Mouse (Mus musculus): ENCODE results near the gene Col6a1. TPM values are rescaled to one million over a fixed set of nuclear protein-coding genes. Genes with fewer than 3 reads are reported as not detected.

The Col6a1 gene
- polyA plus RNA-seq, 1 experiment from 2014 or later: 3.2 TPM

GRCm38 (mm10) chr10:76694765-76695164 is 31.2 kb downstream of the Col6a1 start:
- Histone ChIP-seq H3K36me3 (replicated peaks) (no peaks in the 10 kb centered on the region), H3K9me3 (no peaks in the 10 kb centered on the region), H3K27me3 (ENCODE audit: poor library complexity, severe bottlenecking) (no peaks in the 10 kb centered on the region), H3K4me1 (no peaks in the 10 kb centered on the region), H3K4me3 (no peak overlapping the region), H3K27ac (no peak overlapping the region)
- no peak for DNase-seq (ENCODE audit: extremely low spot score, low spot score)
- WGBS: 69% methylated on average over 7 of the region's 7 CpGs

- Histone ChIP-seq H3K4me3 (no peak overlapping the region), H3K4me1 (no peaks in the 10 kb centered on the region), H3K36me3 (replicated peaks) (no peaks in the 10 kb centered on the region), H3K27me3 (ENCODE audit: poor library complexity, severe bottlenecking) (no peaks in the 10 kb centered on the region), H3K9me3 (no peaks in the 10 kb centered on the region), H3K27ac (no peak overlapping the region)
- WGBS: 74% methylated on average over 2 of the region's 2 CpGs
- DNase-seq (ENCODE audit: extremely low spot score, low spot score): no peak
Measured at GRCm38 (mm10) chr10:76693446-76693845, 32.5 kb downstream of the Col6a1 start.

DNA sequence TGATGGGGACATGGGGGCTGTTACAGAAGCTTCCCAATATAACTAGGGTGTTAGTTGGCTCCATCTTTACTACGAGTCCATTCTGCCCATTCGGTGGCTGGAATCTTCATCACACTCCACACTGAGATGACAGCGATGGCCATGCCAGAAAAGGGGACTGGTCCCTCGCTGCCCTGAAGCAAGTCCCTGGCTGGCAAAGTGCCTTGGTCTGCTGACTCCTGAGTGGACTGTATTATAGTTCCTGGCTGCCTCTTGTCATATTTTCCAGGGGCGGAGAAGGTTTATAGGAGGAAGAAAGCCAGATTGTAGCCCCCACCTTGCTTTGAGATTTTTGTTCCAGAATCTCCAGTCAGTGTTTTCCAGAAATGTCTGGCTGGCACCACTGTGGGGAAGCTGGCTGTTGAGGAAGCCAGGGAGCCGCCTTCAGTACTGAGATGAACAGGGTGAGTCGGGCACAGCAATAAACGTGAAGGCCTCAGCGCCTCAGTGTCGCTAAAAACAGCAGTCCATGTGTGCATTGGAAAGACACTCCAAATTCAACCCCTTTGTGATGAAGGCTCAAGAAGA is 40.4 kb downstream of the Col6a1 start:
- H3K4me1 ChIP-seq: 0 out of 2 replicates have a peak, but pooled peaks cover 4% of the 10 kb centered on the region
- H3K9me3 ChIP-seq: no peaks in the 10 kb centered on the region
- H3K4me3 ChIP-seq: no peak overlapping the region
- no peaks in the 10 kb centered on the region for H3K36me3 ChIP-seq (replicated peaks)
- no peak overlapping the region for H3K27ac ChIP-seq
- H3K27me3 ChIP-seq (ENCODE audit: poor library complexity, severe bottlenecking): no peaks in the 10 kb centered on the region
- 93% methylated on average over 10 of the region's 10 CpGs for WGBS
- no peak for DNase-seq (ENCODE audit: extremely low spot score, low spot score)

GRCm38 (mm10) chr10:76683977-76684376 is 42.0 kb downstream of the Col6a1 start:
- Histone ChIP-seq H3K9me3 (no peaks in the 10 kb centered on the region), H3K4me1 (0 out of 2 replicates have a peak, but pooled peaks cover 4% of the 10 kb centered on the region), H3K36me3 (replicated peaks) (no peaks in the 10 kb centered on the region), H3K27me3 (ENCODE audit: poor library complexity, severe bottlenecking) (no peaks in the 10 kb centered on the region), H3K27ac (no peak overlapping the region), H3K4me3 (no peak overlapping the region)
- 91% methylated on average over 12 of the region's 12 CpGs for WGBS
- no peak for DNase-seq (ENCODE audit: extremely low spot score, low spot score)

DNA sequence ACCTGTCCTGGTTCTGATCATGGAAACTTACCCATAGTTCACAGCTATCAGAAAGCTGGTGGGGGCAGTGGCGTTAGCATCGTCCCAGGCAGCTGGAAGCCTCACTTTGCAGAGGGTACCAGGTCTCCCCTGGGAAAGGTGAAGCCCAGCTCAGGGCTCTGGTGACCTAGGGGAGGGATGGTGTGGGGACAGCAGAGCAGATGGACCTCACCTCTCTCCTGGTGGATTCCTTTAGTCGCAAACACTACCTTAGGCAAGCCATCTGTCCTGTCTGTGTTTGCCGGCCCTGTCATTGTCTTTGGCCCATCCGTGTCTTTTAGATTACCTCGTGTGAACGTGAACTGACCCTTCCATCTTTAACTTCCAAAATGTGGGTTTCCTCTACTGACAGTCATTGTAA is 42.5 kb downstream of the Col6a1 start:
- DNase-seq (ENCODE audit: extremely low spot score, low spot score): no peak
- Histone ChIP-seq H3K9me3 (no peaks in the 10 kb centered on the region), H3K36me3 (replicated peaks) (no peaks in the 10 kb centered on the region), H3K27ac (no peak overlapping the region), H3K4me1 (0 out of 2 replicates have a peak, but pooled peaks cover 4% of the 10 kb centered on the region), H3K27me3 (ENCODE audit: poor library complexity, severe bottlenecking) (no peaks in the 10 kb centered on the region), H3K4me3 (no peak overlapping the region)
- WGBS: 84% methylated on average over 7 of the region's 7 CpGs

- 78% methylated on average over 3 of the region's 3 CpGs for WGBS
- no peak overlapping the region for H3K27ac ChIP-seq
- no peaks in the 10 kb centered on the region for H3K36me3 ChIP-seq (replicated peaks)
- H3K4me3 ChIP-seq: no peak overlapping the region
- H3K27me3 ChIP-seq (ENCODE audit: poor library complexity, severe bottlenecking): no peaks in the 10 kb centered on the region
- 0 out of 2 replicates have a peak, but pooled peaks cover 4% of the 10 kb centered on the region for H3K4me1 ChIP-seq
- DNase-seq (ENCODE audit: extremely low spot score, low spot score): no peak
- no peaks in the 10 kb centered on the region for H3K9me3 ChIP-seq
Measured at GRCm38 (mm10) chr10:76681882-76682281, 44.1 kb downstream of the Col6a1 start.

DNA sequence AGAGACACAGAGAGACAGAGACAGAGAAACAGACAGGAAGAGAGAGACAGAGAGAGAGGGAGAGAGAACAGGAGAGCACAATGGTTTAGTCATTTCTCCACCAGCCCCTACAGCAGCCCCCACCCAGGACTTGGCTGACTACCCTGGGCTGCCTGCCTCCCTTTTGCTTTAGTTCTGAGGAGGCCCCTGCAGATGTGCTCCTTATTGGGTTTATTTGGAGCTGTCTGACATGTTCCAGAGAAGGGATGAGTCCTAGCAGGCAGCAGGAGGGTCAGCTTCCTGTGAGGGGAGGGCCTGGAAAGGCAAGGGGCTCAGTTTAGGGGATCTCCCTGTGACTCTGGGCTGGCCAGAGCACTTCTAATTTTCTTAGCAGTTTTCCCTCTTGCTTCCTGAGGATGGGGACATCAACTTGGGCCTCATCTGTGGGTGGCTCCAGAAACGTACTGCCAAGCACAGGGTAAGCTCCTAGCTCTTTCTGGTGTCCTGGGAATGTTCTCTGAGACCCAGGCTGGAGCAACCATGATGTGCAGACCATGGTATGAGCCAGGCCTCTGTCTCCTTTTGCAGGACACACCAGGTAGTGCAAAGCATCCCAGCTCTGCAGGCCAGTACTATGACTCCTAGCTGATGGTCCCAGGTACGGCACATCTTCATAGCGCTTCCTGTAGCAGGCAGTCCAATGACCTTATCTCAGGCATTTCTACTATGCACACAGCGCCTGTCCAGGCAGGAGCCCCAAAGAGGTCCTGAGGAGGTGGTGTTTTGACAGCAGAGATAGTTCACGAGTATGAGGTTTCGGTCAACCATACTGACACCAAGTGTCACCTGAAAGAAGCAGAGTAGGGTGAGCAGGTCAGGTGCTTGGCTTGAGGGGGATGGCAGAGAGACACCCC is 45.0 kb downstream of the Col6a1 start:
- no peaks in the 10 kb centered on the region for H3K36me3 ChIP-seq (replicated peaks)
- H3K27ac ChIP-seq: no peak overlapping the region
- H3K27me3 ChIP-seq (ENCODE audit: poor library complexity, severe bottlenecking): no peaks in the 10 kb centered on the region
- H3K4me1 ChIP-seq: 0 out of 2 replicates have a peak, but pooled peaks cover 4% of the 10 kb centered on the region
- no peaks in the 10 kb centered on the region for H3K9me3 ChIP-seq
- no peak overlapping the region for H3K4me3 ChIP-seq
- 85% methylated on average over 6 of the region's 6 CpGs for WGBS
- no peak for DNase-seq (ENCODE audit: extremely low spot score, low spot score)

- Histone ChIP-seq H3K4me3 (no peak overlapping the region), H3K27ac (no peak overlapping the region), H3K36me3 (replicated peaks) (no peaks in the 10 kb centered on the region), H3K4me1 (0 out of 2 replicates have a peak, but pooled peaks cover 4% of the 10 kb centered on the region), H3K27me3 (ENCODE audit: poor library complexity, severe bottlenecking) (no peaks in the 10 kb centered on the region), H3K9me3 (no peaks in the 10 kb centered on the region)
- WGBS: 75% methylated on average over 7 of the region's 7 CpGs
- DNase-seq (ENCODE audit: extremely low spot score, low spot score): no peak
Measured at GRCm38 (mm10) chr10:76678122-76678521, 47.8 kb downstream of the Col6a1 start.

GRCm38 (mm10) chr10:76675268-76675667 is 50.7 kb downstream of the Col6a1 start:
- H3K9me3 ChIP-seq: no peaks in the 10 kb centered on the region
- no peak for DNase-seq (ENCODE audit: extremely low spot score, low spot score)

DNA sequence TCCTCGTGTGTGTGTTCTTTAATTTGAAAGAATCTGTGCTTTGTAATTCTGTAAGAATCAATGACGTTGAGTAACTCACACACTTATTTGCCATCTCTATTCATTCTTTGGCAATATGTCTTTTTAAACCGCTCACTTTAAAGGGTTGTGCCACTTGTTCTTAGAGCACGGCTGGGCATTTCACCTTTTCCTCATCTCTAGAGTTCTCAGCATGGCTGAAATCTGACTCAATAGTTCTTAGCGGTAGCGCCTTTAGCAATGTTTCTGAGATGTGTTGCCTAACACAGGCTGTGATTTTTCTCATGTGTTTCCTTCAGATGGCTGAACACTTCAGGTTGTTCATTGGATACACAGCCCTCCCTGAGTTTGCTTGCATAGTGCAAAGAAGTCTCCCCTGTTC is 51.4 kb downstream of the Col6a1 start:
- H3K27ac ChIP-seq: no peak overlapping the region
- no peaks in the 10 kb centered on the region for H3K36me3 ChIP-seq (replicated peaks)
- DNase-seq (ENCODE audit: extremely low spot score, low spot score): no peak
- H3K4me3 ChIP-seq: no peak overlapping the region
- no peaks in the 10 kb centered on the region for H3K9me3 ChIP-seq
- WGBS: 89% methylated on average over 6 of the region's 6 CpGs
- H3K4me1 ChIP-seq: no peaks in the 10 kb centered on the region
- H3K27me3 ChIP-seq (ENCODE audit: poor library complexity, severe bottlenecking): no peaks in the 10 kb centered on the region

More at GRCm38 (mm10) chr10:76675268-76675667, 50.7 kb downstream of the Col6a1 start:
- Histone ChIP-seq H3K4me3 (no peak overlapping the region), H3K4me1 (no peaks in the 10 kb centered on the region), H3K36me3 (replicated peaks) (no peaks in the 10 kb centered on the region), H3K27me3 (ENCODE audit: poor library complexity, severe bottlenecking) (no peaks in the 10 kb centered on the region), H3K27ac (no peak overlapping the region)
- WGBS: 89% methylated on average over 2 of the region's 2 CpGs

- Histone ChIP-seq H3K27me3 (ENCODE audit: poor library complexity, severe bottlenecking) (no peaks in the 10 kb centered on the region), H3K9me3 (no peaks in the 10 kb centered on the region), H3K27ac (no peak overlapping the region), H3K36me3 (replicated peaks) (no peaks in the 10 kb centered on the region), H3K4me1 (no peaks in the 10 kb centered on the region), H3K4me3 (no peak overlapping the region)
- DNase-seq (ENCODE audit: extremely low spot score, low spot score): no peak
- WGBS: 89% methylated on average over 9 of the region's 9 CpGs
Measured at GRCm38 (mm10) chr10:76671939-76672338, 54.0 kb downstream of the Col6a1 start.

DNA sequence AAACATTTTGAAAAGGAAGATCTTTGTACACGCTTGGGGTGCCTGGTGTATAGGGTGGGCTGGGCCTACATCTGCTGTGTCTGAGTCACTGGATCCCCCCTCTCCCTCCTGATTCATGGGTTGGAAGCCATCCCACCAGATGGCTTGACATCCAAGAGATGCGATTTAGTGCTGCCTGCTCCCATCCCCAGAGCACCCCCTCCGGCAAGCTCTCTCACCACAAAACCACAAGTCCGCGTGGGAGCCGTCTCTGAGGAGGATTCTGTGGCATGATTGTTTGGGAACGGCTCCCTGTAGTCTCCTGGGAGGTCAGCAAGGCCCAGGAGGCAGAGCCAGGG is 57.1 kb downstream of the Col6a1 start:
- no peak for DNase-seq (ENCODE audit: extremely low spot score, low spot score)
- H3K4me3 ChIP-seq: no peak overlapping the region
- H3K27me3 ChIP-seq (ENCODE audit: poor library complexity, severe bottlenecking): no peaks in the 10 kb centered on the region
- H3K36me3 ChIP-seq (replicated peaks): no peaks in the 10 kb centered on the region
- H3K27ac ChIP-seq: no peak overlapping the region
- no peaks in the 10 kb centered on the region for H3K4me1 ChIP-seq
- WGBS: 79% methylated on average over 7 of the region's 7 CpGs
- peaks cover 9% of the 10 kb centered on the region; the same call in 1 of the 2 replicates for H3K9me3 ChIP-seq

DNA sequence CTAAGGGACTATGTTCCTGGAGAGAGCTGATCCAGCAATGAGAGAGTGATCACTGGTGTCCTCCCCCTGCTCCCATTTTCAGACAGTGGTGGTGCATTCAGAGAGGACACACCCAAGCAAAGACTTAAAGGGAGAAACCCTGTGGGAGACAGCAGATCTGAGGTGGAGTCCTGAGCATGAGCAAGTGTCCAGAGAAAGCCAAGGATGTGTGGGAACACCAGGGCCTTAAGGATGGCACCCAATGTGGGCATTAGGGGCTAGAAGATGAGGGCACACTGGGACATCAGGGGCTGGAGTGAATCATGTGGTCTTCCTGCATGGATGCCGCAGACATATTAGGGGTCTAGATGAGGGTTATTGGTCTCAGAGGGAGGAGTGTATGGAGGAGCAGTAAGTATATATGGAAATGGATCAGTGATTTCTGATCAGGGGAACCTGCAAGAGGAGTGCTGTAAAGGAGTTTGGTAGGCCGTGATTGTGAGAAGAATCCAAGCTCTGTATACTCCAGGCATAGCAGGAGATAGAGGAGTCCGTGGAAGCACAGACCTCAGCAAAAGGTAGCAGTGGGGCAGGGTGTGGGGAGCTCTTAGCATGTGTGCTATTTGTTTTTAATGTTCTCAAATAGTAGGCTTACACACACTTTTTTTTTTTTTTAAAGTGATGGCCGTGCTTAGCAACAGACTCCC is 57.6 kb downstream of the Col6a1 start:
- H3K9me3 ChIP-seq: peaks cover 9% of the 10 kb centered on the region; the same call in 1 of the 2 replicates
- no peak overlapping the region for H3K4me3 ChIP-seq
- no peak for DNase-seq (ENCODE audit: extremely low spot score, low spot score)
- H3K27ac ChIP-seq: no peak overlapping the region
- H3K4me1 ChIP-seq: no peaks in the 10 kb centered on the region
- WGBS: 87% methylated on average over 4 of the region's 4 CpGs
- H3K27me3 ChIP-seq (ENCODE audit: poor library complexity, severe bottlenecking): no peaks in the 10 kb centered on the region
- H3K36me3 ChIP-seq (replicated peaks): no peaks in the 10 kb centered on the region
